Mouse (Mus musculus) limb, embryonic 11.5 days (tissue): ENCODE results near the gene Smyd2. TPM values are rescaled to one million over a fixed set of nuclear protein-coding genes. Genes with fewer than 3 reads are reported as not detected.

Experiments used
- ATAC-seq: fragments of 200-750 bp; cut with Nextera tagmentation; 2 replicates; pipeline ENCODE4 v1.8.0; 2017; ENCODE audit warnings: low read depth; ENCODE audit not compliant: insufficient number of reproducible peaks, low FRiP score, low TSS enrichment
- DNase-seq: peaks from one replicate; pipeline ENCODE4 v3.0.0-alpha.2; 2015; ENCODE audit warnings: low spot score
- H3K27ac ChIP-seq: fragments of 300-500 bp; sonication (generic); replicated peaks from 2 replicates; pipeline ENCODE4 v1.5.1; 2014; ENCODE audit warnings: low read depth, mild to moderate bottlenecking, low read length
- H3K27me3 ChIP-seq: fragments of 300-500 bp; sonication (generic); 2 replicates; pipeline ENCODE4 v1.6.1; 2014; ENCODE audit warnings: mild to moderate bottlenecking, low read length, mixed read lengths; ENCODE audit not compliant: control insufficient read depth, insufficient read depth
- H3K36me3 ChIP-seq: fragments of 300-500 bp; sonication (generic); 2 replicates; pipeline ENCODE4 v1.6.1; 2014; ENCODE audit warnings: mild to moderate bottlenecking, low read length, moderate library complexity, mixed read lengths; ENCODE audit not compliant: control insufficient read depth, insufficient read depth
- H3K4me1 ChIP-seq: fragments of 300-500 bp; sonication (generic); 2 replicates; pipeline ENCODE4 v1.6.1; 2014; ENCODE audit warnings: low read length, mixed read lengths; ENCODE audit not compliant: control insufficient read depth, insufficient read depth
- H3K4me2 ChIP-seq: fragments of 300-500 bp; sonication (generic); 2 replicates; pipeline ENCODE4 v1.6.1; 2014; ENCODE audit warnings: low read depth, mild to moderate bottlenecking, moderate library complexity; ENCODE audit not compliant: severe bottlenecking
- H3K4me3 ChIP-seq: fragments of 300-500 bp; sonication (generic); 2 replicates; pipeline ENCODE4 v1.5.1; 2014; ENCODE audit warnings: low read depth, low read length
- H3K9ac ChIP-seq: fragments of 300-500 bp; sonication (generic); 2 replicates; pipeline ENCODE4 v1.6.1; 2014; ENCODE audit warnings: mild to moderate bottlenecking, low read length
- H3K9me3 ChIP-seq: fragments of 300-500 bp; sonication (generic); 2 replicates; pipeline ENCODE4 v1.6.1; 2016; ENCODE audit warnings: low read length; ENCODE audit not compliant: control insufficient read depth
- WGBS: fragments of 180-500 bp; shearing (Covaris S2); extraction: QIAGEN DNeasy Blood & Tissue Kit; methylation state at CpG from one replicate; pipeline ENCODE4 v1.1.7; 2014; 5-methylcytosine and 5-hydroxymethylcytosine counted together
- polyA plus RNA-seq: library from polyadenylated mRNA; unstranded; fragments of >200 nt; fragmentation: Nextera tagmentation; extraction: Ambion mirVana; gene quantifications from 2 replicates; pipeline ENCODE4 v1.2.1, GENCODE M21; 2014

The Smyd2 gene
- polyA plus RNA-seq, 1 experiment from 2014 or later: 71.8 TPM

GRCm38 (mm10) chr1:189860112-189860941 is 61.8 kb downstream of the Smyd2 start:
- Histone ChIP-seq H3K4me1 (no peaks in the 10 kb centered on the region), H3K27ac (no peak overlapping the region), H3K9me3 (no peaks in the 10 kb centered on the region), H3K4me3 (no peak overlapping the region), H3K36me3 (no peaks in the 10 kb centered on the region), H3K4me2 (no peak overlapping the region), H3K9ac (no peak overlapping the region), H3K27me3 (no peaks in the 10 kb centered on the region)
- no peak for DNase-seq
- 89% methylated on average over 17 of the region's 17 CpGs for WGBS
- no peak for ATAC-seq

DNA sequence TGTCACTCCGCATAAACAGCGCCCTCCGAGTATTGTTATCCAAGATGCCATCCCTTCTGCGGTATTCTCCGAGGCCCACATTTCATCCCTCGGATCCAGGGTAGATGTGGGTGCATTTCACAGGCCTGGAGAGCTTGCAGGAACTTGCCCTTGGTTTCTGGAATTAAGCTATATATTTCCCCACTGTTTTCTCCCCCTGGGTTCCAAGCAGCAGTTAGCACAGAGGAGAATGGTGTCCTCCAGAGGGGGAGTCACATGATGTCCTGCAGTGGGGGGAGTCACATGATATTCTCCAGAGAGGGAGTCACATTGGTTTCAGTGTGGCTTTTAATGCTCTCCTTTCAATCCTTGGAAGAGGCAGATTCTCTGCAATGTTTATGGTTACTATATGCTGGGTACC is 63.8 kb downstream of the Smyd2 start:
- no peak overlapping the region for H3K4me2 ChIP-seq
- H3K27me3 ChIP-seq: no peaks in the 10 kb centered on the region
- no peak overlapping the region for H3K27ac ChIP-seq
- 93% methylated on average over 6 of the region's 6 CpGs for whole genome bisulfite sequencing
- H3K4me1 ChIP-seq: no peaks in the 10 kb centered on the region
- no peaks in the 10 kb centered on the region for H3K9me3 ChIP-seq
- H3K36me3 ChIP-seq: no peaks in the 10 kb centered on the region
- H3K4me3 ChIP-seq: no peak overlapping the region
- ATAC-seq (no peak), DNase-seq (no peak)
- no peak overlapping the region for H3K9ac ChIP-seq

DNA sequence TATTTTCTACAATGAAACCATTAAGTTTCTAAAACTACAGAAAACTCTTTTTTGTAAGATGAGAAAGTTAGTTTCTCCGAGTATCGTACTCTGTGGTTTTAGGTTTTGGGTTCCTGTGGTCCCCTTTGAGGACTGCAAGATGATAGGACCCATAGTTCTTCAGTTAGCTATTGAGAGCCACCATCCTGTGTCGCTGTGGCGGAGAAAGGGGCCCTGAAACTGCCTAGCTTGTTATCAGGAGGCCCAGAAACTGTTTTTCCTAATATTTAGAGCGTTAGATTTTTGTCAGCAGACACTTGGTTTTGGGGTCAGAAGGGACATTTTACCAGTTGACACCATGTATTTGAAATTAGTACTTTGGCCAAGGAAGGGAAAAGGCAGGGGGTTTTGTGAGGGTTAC is 66.4 kb downstream of the Smyd2 start:
- H3K4me2 ChIP-seq: no peak overlapping the region
- H3K4me1 ChIP-seq: peaks cover 3% of the 10 kb centered on the region; the same call in 1 of the 2 replicates
- no peak overlapping the region for H3K4me3 ChIP-seq
- 89% methylated on average over 5 of the region's 5 CpGs for WGBS
- H3K27me3 ChIP-seq: no peaks in the 10 kb centered on the region
- H3K36me3 ChIP-seq: peaks cover 5% of the 10 kb centered on the region; the same call in 1 of the 2 replicates
- H3K9me3 ChIP-seq: no peaks in the 10 kb centered on the region
- DNase-seq (no peak), ATAC-seq (no peak)
- no peak overlapping the region for H3K9ac ChIP-seq
- H3K27ac ChIP-seq: no peak overlapping the region

DNA sequence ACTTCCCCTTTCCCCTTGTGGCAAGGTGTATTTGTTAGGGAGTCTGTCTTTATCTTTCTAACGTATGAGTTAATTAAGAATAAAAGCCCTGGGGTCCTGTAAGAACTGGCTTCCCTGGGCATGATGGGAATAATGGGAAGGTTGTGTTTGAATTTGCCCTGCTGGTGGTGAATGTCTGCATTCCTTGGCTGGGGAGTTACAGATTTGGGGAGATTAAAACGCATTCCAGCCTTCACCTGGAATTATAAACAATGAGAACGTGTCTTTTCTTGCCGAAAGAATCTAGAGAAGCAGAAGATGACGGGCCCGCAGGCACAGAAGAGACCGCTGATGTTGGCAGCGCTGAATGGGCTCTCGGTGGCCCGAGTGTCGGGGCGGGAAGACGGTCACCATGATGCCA is 67.5 kb downstream of the Smyd2 start:
- peaks cover 8% of the 10 kb centered on the region; the same call in 1 of the 2 replicates for H3K36me3 ChIP-seq
- H3K9me3 ChIP-seq: no peaks in the 10 kb centered on the region
- no peak overlapping the region for H3K27ac ChIP-seq
- H3K9ac ChIP-seq: no peak overlapping the region
- DNase-seq (no peak), ATAC-seq (no peak)
- H3K27me3 ChIP-seq: no peaks in the 10 kb centered on the region
- H3K4me2 ChIP-seq: no peak overlapping the region
- H3K4me1 ChIP-seq: peaks cover 3% of the 10 kb centered on the region; the same call in 1 of the 2 replicates
- H3K4me3 ChIP-seq: no peak overlapping the region
- 85% methylated on average over 13 of the region's 13 CpGs for WGBS

GRCm38 (mm10) chr1:189852456-189852855 is 69.7 kb downstream of the Smyd2 start:
- WGBS: 51% methylated on average over 7 of the region's 7 CpGs
- Histone ChIP-seq H3K4me2 (no peak overlapping the region), H3K27me3 (no peaks in the 10 kb centered on the region), H3K36me3 (peaks cover 8% of the 10 kb centered on the region; the same call in 1 of the 2 replicates), H3K27ac (no peak overlapping the region), H3K4me1 (peaks cover 3% of the 10 kb centered on the region; the same call in 1 of the 2 replicates), H3K9ac (no peak overlapping the region), H3K4me3 (no peak overlapping the region), H3K9me3 (no peaks in the 10 kb centered on the region)
- no peak for ATAC-seq
- DNase-seq: no peak

GRCm38 (mm10) chr1:189852051-189852450 is 70.1 kb downstream of the Smyd2 start:
- peaks cover 3% of the 10 kb centered on the region; the same call in 1 of the 2 replicates for H3K4me1 ChIP-seq
- peaks cover 8% of the 10 kb centered on the region; the same call in 1 of the 2 replicates for H3K36me3 ChIP-seq
- no peak overlapping the region for H3K9ac ChIP-seq
- no peak overlapping the region for H3K27ac ChIP-seq
- DNase-seq: no peak
- WGBS: 78% methylated on average over 5 of the region's 5 CpGs
- no peaks in the 10 kb centered on the region for H3K27me3 ChIP-seq
- H3K4me2 ChIP-seq: no peak overlapping the region
- no peak for ATAC-seq
- H3K9me3 ChIP-seq: no peaks in the 10 kb centered on the region
- no peak overlapping the region for H3K4me3 ChIP-seq

- no peak for DNase-seq
- Histone ChIP-seq H3K27me3 (no peaks in the 10 kb centered on the region), H3K9me3 (no peaks in the 10 kb centered on the region), H3K27ac (no peak overlapping the region), H3K4me3 (no peak overlapping the region), H3K36me3 (peaks cover 8% of the 10 kb centered on the region; the same call in 1 of the 2 replicates), H3K4me2 (no peak overlapping the region), H3K4me1 (peaks cover 9% of the 10 kb centered on the region), H3K9ac (no peak overlapping the region)
- ATAC-seq: 0 out of 2 replicates have a peak, but pooled peaks have one; percentile 51
- WGBS: 79% methylated on average over 11 of the region's 11 CpGs
These were observed 72.6 kb downstream of the Smyd2 start for GRCm38 (mm10) chr1:189849550-189849949.

DNA sequence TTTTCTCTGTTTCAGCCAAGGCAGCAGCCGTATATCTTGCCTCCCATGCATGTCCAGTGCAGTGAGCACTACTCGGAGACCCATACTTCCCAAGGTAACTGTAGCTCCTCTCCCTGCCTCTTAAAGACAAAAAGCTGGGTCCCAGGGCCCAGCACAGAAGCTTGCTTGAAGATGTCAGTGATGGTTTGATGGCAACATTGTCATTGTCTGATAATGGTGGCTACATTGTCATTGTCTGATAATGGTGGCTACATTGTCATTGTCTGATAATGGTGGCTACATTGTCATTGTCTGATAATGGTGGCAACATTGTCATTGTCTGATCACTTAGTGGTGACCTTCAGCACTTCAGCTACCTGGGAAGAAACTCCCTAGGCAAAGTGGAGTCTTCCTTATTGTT is 75.8 kb downstream of the Smyd2 start:
- H3K4me2 ChIP-seq: no peak overlapping the region
- H3K4me1 ChIP-seq: peaks cover 6% of the 10 kb centered on the region; the same call in 1 of the 2 replicates
- no peaks in the 10 kb centered on the region for H3K27me3 ChIP-seq
- ATAC-seq (no peak), DNase-seq (no peak)
- WGBS: 71% methylated on average over 2 of the region's 2 CpGs
- H3K4me3 ChIP-seq: no peak overlapping the region
- H3K36me3 ChIP-seq: peaks cover 8% of the 10 kb centered on the region; the same call in 1 of the 2 replicates
- H3K9ac ChIP-seq: no peak overlapping the region
- H3K27ac ChIP-seq: no peak overlapping the region
- no peaks in the 10 kb centered on the region for H3K9me3 ChIP-seq
